Mouse (Mus musculus) small intestine, adult 2 months (tissue): ENCODE measurements at regions not wholly inside any gene's neighbourhood (a gene's known extent, or its start where the extent isn't known, plus 50 kb on each side); places are given as distances from the start of the nearest gene placed in this dataset.

Experiments
- H3K27ac ChIP-seq: fragments of 200-500 bp; 2 replicates; pipeline ENCODE4 v1.5.1; 2012; ENCODE audit warnings: low read depth, low read length, control low read depth, inconsistent platforms; ENCODE audit not compliant: insufficient read depth
- H3K27me3 ChIP-seq: fragments of 200-500 bp; 2 replicates; pipeline ENCODE4 v1.6.1; 2012; ENCODE audit warnings: mild to moderate bottlenecking, moderate library complexity, low read length, inconsistent platforms; ENCODE audit not compliant: control insufficient read depth, insufficient read depth
- H3K36me3 ChIP-seq: fragments of 200-500 bp; 2 replicates; pipeline ENCODE4 v1.6.1; 2012; ENCODE audit warnings: mild to moderate bottlenecking, low read length, control low read depth, inconsistent platforms; ENCODE audit not compliant: control insufficient read depth, insufficient read depth
- H3K4me1 ChIP-seq: fragments of 200-500 bp; 2 replicates; pipeline ENCODE4 v1.6.1; 2012; ENCODE audit warnings: low read length, inconsistent platforms, mixed read lengths; ENCODE audit not compliant: control insufficient read depth, insufficient read depth, insufficient read length
- H3K4me3 ChIP-seq: fragments of 200-500 bp; 2 replicates; pipeline ENCODE4 v1.5.1; 2012; ENCODE audit warnings: low read depth, mild to moderate bottlenecking, control low read depth, inconsistent platforms, low read length, moderate library complexity
- CTCF ChIP-seq: fragments of 200-500 bp; IDR thresholded peaks from 2 replicates; pipeline ENCODE4 v1.5.1; 2012; ENCODE audit warnings: low read depth, mild to moderate bottlenecking, control low read depth, inconsistent platforms, low read length, moderate library complexity, mixed read lengths; ENCODE audit not compliant: insufficient replicate concordance, insufficient read length; ENCODE audit errors: extremely low read depth
- POLR2A ChIP-seq: fragments of 200-500 bp; IDR thresholded peaks from 2 replicates; pipeline ENCODE4 v1.6.1; 2012; ENCODE audit warnings: low read depth, mild to moderate bottlenecking, control low read depth, inconsistent platforms, low read length, moderate library complexity
- WGBS: fragments of 180-500 bp; shearing (Covaris S2); methylation state at CpG from one replicate; pipeline ENCODE4 v1.1.7; 2018; 5-methylcytosine and 5-hydroxymethylcytosine counted together

DNA sequence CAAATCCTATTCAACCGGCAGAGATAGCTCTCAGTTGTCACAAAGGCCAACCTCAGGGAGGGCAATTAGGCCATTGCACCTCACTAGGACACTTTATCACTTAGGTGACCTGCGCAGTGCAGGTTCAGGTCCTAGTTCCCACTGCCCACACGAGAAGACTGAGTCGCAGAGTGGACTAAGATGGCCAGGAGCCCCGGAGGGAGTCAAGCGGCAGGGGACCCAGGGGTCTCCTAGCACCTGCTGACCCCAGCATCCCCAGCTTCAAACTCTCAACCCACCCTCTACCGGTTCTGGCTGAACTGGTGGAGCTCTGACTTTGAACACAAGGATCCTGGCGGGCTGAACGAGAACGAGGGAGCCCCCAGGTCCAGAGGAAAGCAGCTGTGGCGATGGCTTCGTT, 72.7 kb upstream of the Pax2 start:
- H3K27me3 ChIP-seq: peaks cover 15% of the 10 kb centered on the region
- 7% methylated on average over 12 of the region's 12 CpGs for WGBS
- no peak overlapping the region for H3K27ac ChIP-seq
- H3K4me3 ChIP-seq: no peak overlapping the region
- no peaks in the 10 kb centered on the region for H3K4me1 ChIP-seq
- no peaks in the 10 kb centered on the region for H3K36me3 ChIP-seq
- no peak for TF ChIP-seq CTCF

DNA sequence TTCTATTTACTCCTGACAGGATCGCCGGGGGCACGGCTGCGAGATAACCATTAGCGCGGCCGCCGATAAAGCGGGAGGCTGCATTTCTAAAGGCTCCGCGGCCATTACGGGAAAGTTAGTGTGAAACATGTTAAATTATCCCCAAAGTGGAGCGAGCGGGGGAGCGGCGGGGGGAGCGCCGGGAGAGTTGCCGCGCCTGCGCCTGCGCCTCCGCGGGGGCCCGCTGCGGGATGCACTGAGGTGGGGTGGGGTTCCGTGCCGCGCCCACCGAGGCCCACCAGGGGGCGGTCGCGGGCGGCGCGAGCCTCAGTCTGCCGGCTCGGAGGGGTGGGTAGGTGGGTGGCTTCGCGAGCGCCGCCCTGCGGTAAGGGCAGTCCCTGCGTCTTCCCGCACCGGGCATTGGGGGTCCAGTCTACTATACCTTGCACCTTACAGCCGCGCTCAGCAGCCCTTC, 71.8 kb upstream of the Pax2 start:
- no peak for TF ChIP-seq POLR2A
- TF ChIP-seq CTCF: peak; percentile 30; the same call in 1 of the 2 replicates

DNA sequence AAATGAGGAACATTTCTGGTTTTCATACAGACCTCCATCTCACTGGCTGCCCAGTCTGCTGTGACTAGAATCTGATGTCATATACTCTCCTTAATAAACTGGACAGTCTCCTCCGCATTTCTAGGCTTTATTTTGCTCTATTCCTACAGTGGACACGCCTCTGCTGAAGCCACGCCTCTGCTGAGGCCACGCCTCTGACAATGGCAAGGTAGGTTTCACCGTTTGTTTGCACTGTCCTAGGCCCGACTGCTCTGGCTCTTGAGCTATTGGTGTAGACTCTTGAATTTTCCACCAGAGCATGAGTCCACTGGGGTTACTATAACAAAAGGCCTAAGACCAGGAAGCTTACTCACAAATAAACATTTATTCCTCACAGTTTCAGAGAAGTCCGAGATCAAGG, 69.8 kb upstream of the Pax2 start:
- H3K27me3 ChIP-seq: peaks cover 15% of the 10 kb centered on the region
- TF ChIP-seq CTCF: no peak
- TF ChIP-seq POLR2A: no peak
- no peaks in the 10 kb centered on the region for H3K36me3 ChIP-seq
- WGBS: 21% methylated on average over 7 of the region's 7 CpGs
- H3K4me3 ChIP-seq: no peak overlapping the region
- no peak overlapping the region for H3K27ac ChIP-seq
- H3K4me1 ChIP-seq: no peaks in the 10 kb centered on the region

More for the DNA sequence above, 71.8 kb upstream of the Pax2 start:
- H3K27me3 ChIP-seq: peaks cover 15% of the 10 kb centered on the region
- no peaks in the 10 kb centered on the region for H3K4me1 ChIP-seq
- 3% methylated on average over 48 of the region's 48 CpGs for WGBS
- H3K4me3 ChIP-seq: no peak overlapping the region
- no peaks in the 10 kb centered on the region for H3K36me3 ChIP-seq
- H3K27ac ChIP-seq: no peak overlapping the region

DNA sequence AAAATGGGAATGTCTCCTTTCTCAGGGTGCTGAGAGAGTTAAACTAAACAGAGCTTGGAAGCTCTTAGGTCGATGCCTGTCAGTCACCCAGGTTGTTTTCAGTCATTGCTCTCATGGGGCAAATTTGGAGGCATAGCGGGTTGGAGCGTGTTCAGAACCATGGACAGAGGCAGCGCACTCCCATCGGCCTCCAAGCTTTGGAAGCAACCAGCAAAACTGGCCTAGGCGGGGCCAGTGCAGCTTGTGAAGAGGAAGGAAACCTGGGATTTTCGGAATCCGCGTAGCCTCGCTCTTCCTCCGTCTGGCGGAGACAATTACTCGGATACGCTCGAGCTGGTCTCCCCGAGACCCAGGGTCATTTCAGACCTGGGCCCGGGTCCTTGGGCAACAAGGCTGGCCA, 63.4 kb upstream of the Pax2 start:
- H3K4me1 ChIP-seq: no peaks in the 10 kb centered on the region
- WGBS: 3% methylated on average over 17 of the region's 17 CpGs
- H3K4me3 ChIP-seq: no peak overlapping the region
- no peaks in the 10 kb centered on the region for H3K36me3 ChIP-seq
- TF ChIP-seq POLR2A (no peak), CTCF (no peak)
- no peaks in the 10 kb centered on the region for H3K27me3 ChIP-seq
- no peak overlapping the region for H3K27ac ChIP-seq

DNA sequence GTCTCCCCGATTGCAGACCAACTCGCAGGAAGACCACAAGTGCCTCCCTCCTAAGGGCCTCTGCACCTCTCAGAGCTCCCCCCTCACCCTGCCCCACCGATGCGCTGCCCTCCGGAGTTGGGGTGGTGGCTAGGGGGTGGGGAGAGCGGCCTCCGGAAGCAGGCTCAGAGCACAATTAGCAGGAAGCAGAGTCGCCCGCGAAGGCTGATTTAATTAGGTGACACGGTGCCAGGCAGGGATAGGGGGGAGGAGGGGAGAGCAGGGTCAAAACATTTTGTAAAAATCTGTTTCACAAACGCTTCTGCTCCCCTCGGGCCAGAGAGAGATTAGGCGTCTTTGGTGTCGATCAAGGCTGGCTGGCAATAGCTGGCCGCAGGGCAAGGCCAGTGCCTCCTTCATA, 63.0 kb upstream of the Pax2 start:
- Histone ChIP-seq H3K4me1 (no peaks in the 10 kb centered on the region), H3K27ac (no peak overlapping the region), H3K4me3 (no peak overlapping the region), H3K36me3 (no peaks in the 10 kb centered on the region), H3K27me3 (no peaks in the 10 kb centered on the region)
- TF ChIP-seq POLR2A (no peak), CTCF (no peak)
- 6% methylated on average over 16 of the region's 16 CpGs for WGBS

DNA sequence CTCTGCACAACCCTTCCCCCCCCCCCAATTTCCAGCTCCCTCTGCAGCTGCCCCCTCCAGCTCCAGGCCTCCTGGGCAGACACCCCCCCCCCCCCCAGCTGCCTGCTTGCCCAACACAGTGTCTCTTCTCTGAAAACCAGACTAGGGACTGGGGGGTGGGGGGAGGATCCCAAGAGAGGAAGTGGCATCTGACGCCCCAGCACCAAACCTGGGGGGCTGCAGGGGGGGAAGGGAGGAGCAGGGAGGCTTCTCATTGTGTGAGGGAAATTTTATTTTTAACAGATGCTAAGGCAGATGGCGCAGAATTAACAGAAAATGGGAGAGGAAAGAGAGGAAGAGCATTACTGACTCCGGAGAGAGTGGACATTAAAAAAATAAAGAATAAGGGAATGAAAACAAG, 60.5 kb upstream of the Pax2 start:
- H3K27me3 ChIP-seq: 0 out of 2 replicates have a peak, but pooled peaks cover 9% of the 10 kb centered on the region
- H3K4me1 ChIP-seq: no peaks in the 10 kb centered on the region
- TF ChIP-seq POLR2A (no peak), CTCF (no peak)
- no peaks in the 10 kb centered on the region for H3K36me3 ChIP-seq
- WGBS: 22% methylated on average over 3 of the region's 3 CpGs
- H3K4me3 ChIP-seq: no peak overlapping the region
- no peak overlapping the region for H3K27ac ChIP-seq

DNA sequence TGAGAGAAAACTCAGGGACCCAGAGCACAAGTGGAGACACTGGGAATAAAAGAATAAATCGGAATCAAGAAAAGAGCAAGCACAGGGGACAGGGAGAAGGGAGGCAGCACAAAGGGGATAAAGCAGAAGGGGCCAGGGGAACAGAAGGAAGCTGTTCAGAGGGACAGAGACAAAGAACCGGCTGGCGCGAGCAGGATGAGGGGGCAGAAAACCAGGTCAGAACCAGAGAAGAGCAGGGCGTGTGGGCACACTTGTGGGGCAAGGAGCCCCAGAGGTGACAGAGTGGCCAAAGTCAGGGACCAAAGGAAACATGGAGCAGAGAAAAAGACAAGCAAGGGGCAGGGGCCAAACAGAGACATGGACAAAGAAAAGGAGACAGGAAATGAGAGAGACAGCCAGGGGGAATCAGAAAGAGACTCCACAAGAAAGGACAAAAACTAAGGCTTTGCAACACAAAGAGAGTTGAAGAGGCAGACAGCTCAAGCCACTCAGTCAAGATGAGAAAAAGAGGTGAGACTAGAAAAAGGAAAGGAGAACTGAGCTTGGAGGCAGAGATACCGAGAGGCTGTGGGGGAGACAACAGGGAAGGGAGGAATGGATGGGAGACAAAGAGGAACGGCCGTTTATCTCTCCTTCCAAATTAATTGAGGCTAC, 59.7 kb upstream of the Pax2 start:
- no peak for TF ChIP-seq POLR2A
- TF ChIP-seq CTCF: no peak
- no peak overlapping the region for H3K4me3 ChIP-seq
- WGBS: 17% methylated on average over 8 of the region's 8 CpGs
- 0 out of 2 replicates have a peak, but pooled peaks cover 9% of the 10 kb centered on the region for H3K27me3 ChIP-seq
- no peak overlapping the region for H3K27ac ChIP-seq
- H3K36me3 ChIP-seq: no peaks in the 10 kb centered on the region
- H3K4me1 ChIP-seq: no peaks in the 10 kb centered on the region
